Mouse (Mus musculus) telencephalon, adult 2 months (tissue): ENCODE data around the gene Cnpy3.

Experiments used
- DNase-seq: peaks from one replicate; pipeline ENCODE4 v3.0.0-alpha.2; 2011; ENCODE audit warnings: low read depth, low spot score

The Cnpy3 gene

DNA sequence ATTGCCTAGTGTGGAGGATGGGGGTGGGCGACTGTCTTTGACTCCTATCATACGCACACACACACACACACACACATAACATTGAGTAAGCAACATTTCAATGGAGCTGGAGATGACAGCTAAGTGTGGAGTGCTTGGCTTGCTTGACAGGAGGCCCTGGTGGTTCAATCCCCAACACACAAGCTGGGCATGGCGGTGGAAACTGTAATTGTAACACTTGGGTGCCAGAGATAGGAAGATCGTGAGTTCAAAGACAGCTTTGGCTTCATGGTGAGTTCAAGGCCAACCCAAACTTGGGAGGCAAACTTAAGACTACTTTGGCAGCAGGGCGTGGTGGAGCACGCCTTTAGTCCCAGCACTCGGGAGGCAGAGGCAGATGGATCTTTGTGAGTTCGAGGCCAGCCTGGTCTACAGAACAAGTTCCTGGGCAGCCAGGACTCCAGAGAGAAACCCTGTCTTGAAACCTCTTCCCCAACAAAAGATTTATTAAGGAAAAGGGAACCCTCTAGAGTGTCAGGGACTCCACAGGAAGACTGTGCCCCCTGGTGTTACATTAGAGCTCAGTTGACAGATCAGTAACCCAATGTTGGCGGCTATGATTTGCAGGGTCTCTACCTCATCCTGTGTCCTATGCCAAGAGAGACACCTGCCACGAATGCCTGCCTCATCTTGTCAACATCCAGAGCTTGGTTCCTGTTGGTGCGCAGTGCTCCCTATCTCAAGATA lies 37.1 kb downstream of the Cnpy3 start:
- no peak for DNase-seq

DNA sequence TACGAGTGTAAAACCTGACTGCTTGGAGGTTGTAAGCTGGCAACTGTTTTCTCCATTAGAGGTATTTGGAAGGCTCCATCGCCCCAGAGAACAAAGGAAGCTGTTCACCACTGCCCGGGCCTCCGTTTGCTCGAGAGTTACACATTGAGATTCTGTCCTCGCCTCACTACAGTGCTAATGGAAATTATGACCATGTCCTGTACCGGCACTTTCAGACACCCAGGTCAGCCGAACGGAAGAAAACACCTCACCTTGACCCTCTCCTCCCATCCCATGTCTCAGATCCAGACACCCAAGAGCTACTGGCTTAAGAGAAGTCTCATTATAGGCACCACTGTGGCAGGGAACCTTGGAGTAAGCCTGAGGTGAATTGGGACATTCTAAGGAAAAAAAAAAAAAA lies 38.2 kb downstream of the Cnpy3 start:
- DNase-seq = no peak

DNA sequence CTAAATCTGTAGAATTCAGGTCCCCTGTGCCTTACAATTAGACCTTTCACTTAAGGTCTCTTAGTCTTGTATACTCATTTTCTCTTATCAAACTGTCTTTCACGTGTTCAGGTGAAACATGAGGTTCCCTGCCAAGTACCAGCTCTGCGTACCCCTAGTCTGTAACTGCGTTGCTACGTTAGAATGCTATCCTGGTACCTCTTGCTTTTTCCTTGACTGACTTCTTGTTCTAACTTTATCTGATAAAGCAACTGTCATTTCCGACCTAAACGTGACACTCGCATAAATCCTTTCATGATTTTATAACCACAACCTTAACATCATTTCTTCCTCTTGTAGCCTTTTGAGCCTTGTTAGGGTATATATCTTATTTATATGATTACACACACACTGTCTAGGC lies 39.6 kb downstream of the Cnpy3 start:
- no peak for DNase-seq

DNA sequence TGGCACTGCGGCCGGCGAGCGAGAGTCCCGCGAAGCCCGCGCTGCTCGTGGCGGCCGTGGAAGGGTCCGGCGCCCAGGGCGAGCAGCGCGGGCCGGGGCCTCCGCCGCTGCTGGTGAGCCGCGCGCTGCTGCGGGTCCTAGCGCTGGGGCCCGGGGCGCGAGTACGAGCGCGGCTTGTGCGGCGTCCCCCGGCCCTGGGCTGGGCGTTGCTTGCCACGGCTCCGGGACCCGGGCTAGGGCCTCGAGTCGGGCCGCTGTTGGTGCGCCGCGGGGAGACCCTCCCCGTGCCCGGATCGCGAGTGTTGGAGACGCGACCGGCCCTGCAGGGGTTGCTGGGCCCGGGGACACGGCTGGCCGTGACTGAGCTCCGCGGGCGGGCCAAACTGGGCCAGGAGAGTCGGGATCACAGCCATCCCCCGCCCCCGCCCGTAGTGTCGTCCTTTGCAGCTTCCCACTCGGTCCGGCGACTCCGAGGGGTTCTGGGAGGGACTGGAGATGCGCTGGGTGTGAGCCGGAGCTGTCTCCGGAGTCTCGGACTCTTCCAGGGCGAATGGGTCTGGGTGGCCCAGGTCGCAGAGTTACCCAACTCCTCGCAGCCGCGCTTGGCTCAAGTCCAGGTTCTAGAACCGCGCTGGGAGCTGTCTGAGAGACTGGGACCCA lies 40.3 kb downstream of the Cnpy3 start:
- no peak for DNase-seq

DNA sequence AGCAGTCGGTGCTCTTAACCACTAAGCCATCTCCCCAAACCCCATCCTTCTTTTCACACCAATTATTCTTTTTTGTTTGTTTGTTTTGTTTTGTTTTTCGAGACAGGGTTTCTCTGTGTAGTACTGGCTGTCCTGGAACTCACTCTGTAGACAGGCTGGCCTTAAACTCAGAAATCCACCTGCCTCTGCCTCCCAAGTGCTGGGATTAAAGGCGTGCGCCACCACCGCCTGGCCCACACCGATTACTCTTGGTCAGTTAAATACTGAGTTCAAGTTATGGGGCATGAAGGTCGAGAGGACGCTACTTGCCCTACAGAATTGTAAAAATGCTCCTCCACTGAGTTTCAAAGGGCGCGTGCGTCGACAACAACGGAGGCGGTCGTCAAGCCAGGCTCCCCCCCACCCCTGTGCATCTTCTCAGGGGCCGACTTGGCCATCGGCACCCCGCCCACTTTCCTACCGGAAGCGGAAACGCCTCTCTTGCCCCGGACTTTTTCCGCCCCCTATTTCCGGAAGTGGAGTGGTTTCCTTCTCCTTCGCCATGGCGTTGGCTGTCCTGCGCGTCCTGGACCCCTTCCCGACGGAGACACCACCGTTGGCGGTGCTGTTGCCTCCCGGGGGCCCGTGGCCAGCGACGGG lies 40.9 kb downstream of the Cnpy3 start, which contains the start of gene Pex6:
Gene Pex6 (plus strand): TSS at position 505 of the 639 bp plus-strand sequence.
- peak; percentile 91 for DNase-seq

DNA sequence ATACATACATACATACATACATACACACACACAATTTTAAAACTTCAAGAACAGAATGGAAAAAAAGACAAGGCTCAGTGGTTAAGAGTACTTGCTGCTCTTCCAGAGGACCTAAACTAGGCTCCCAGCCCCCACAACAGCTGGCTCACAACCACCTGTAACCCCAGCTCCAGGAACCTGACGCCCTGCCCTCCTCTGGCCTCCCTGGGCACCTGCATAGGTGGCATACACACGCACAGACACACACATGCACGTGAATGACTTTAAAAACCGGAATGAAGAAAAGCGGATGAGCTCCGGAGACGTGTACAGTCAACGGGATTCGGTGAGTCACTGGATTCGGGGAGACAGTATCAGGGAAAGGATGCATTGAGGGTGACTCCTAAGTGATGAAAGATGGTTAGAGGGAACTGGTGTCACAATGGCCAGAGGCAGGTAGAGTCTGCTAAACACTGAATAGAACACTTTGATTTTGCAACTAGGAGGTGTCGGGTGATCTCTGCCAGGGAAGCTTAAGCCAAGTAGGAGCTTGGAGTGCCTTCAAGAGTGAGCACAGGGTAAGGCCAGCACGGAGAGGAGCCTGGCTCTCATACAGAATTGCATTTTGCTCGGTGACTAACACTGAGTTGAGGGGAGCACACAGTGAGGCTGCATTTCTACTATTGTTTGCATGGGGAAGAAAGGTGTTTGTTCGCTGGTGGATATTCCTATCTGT lies 45.5 kb downstream of the Cnpy3 start:
- DNase-seq = no peak

DNA sequence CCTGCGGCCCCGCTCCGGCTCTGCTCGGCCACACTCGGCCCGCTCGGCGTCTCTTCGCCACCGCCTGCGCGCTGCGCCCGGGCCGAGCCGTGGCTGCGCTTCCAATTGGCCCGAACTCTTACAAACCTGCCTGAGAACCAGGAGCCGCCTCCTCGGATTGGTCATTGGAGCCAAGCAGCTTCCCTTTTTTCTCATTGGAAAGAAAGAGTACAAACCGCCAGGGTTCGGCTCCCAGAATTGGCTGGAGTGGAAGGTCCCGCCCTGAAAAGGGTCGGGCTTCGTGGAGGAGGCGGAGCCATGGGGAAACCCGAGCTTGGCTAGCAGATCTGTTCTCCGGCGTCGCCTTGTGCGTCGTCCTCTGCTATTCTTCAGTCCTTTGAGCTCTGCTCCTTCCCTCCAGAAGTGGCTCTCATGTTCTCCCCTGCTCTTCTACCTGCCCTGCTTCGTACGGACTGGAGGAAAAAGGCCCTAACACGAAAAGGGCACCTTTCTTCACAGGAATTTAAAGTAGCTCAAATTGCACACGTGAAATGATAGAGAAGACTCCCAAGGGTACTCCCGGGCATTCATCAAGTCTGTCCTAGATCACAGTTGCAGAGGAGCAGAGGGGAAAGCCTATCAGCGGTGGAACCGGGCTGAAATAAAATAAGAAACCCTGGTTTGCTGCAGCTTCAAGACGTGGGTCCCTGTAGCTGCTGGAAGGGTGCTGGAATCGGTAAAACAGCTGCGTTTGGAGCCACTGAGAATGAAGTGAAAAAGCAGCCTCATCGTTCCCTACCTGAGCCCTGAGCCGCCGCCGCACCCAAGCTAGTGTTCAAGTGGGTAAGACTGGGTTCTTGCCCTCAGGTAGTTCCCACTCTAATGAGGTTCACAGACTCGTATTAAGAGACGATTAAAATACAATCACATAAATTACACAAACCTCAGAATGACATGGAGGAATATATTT lies 46.9 kb downstream of the Cnpy3 start, which contains the start of gene Ppp2r5d:
Gene Ppp2r5d (minus strand): TSS at position 225 of the 949 bp plus-strand sequence.
- DNase-seq = peak; percentile 98

DNA sequence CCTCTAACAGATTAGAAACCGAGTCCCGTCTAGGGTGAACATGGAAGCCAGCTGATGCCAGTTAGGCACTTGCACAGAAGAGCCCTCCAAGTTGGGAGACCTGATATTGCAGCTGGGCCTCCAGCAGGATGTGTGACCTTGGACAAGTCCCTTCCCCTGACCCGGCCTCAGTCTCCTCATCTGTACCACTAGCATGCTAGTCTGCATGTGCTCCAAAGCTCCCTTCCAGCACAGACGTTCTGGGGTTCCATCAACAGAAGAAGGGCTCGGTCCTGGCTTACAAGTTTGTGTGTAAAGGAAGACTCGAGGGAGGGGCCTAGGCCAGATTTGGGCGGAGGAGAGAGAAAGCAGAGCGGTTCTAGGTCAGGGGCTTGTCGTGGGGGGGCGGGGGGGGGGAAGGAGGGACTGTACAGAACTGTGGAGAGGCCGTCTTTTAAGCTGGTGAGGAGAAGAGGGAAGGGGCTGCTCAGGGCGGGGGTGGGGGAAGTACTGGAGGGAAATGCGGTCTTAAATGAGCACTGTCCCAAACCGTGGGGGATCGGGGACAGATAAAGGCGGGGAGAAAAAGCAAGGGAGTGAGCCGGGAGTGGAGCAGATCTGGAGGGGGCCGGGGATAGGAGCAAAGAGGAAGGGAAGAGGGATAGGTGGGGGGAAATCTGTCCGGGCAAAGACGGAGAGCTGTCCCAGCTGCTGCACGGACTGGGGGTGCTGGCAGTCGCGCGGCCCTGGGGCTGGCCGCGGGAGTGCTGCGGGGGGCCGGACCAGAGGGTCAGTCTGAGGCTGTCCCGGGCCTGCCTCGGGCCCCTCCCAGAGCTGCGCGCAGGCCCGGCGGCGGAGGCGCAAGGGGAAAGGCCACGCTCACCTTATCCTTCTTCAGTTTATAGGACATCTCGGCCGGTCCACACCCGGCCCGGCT lies 47.8 kb downstream of the Cnpy3 start:
- DNase-seq = no peak

DNA sequence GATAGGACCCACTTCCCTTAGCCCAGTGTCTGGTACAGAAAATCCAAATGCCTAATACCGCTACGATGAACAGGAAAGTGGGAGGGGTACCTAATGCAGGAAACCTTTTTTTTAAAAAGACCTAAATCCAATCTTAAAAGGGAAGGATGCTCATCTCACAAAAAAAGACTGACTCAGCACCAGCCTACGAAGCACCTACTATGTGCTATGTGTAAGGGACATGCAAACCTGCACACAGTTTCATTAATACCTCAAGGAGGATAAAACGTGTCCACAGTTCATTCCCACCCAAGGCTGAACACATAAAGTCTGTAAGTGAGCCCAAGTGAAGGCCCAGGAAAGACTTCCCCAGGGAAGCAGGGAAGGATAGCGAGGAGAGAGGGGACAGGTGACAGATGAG lies 49.5 kb downstream of the Cnpy3 start:
- no peak for DNase-seq

DNA sequence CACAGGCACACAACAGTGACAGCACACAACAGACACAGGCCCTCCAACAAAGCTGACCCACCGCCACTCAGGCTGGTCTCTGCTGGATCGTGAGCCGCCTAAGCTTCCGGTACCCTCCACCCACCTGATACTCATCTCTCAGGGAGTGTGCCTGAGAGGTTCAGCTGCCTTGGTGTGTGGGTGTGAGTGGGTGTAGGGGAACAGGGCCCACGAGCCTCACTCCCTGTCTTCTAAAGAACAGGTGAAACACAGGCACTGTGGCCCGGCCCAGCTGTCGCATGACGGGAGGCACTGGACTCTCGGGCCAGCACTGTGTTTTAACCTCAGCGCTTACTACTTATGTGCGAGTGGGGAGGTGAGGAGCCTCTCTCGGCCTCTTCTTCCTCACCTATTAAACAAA lies 49.9 kb downstream of the Cnpy3 start:
- no peak for DNase-seq

DNA sequence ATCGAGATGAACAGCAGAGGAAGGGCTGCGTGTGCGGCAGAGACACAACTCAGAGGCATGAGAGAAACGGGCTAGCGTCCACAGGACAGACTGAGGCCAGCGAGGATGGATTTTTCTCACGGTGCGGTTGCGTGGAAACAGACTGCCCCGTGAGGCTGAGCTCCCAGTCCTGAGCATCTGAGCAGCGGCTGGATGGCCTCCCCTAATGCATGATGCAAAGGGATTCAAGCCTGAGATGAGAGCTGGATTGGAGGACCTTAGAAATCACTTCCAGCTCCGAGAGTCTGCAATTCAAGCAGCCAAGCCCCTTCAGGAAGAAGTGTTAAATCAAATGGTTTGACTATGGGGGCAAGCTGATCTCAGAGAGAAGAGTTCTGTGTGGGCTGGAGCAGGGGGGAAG lies 50.5 kb downstream of the Cnpy3 start:
- DNase-seq = no peak

DNA sequence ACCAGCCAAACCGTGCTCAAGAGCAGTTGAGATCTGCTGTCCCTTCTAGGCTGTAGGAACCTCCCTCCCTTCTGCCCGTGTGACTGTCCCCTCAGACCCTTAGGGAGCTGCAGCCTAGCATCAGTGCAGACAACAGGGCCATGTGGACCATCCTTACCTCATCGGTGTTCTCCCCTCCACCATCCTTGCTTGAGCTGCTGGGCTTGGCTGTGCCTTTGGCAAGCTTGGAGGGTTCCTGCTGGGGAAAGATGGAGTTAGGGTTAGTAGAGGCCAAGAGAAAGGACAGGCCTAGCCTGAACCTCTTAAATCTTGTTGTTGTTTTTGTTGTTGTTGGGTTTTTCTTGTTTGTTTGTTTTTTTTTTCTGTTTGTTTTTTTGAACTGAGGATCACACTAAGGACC lies 52.1 kb downstream of the Cnpy3 start:
- DNase-seq = no peak

DNA sequence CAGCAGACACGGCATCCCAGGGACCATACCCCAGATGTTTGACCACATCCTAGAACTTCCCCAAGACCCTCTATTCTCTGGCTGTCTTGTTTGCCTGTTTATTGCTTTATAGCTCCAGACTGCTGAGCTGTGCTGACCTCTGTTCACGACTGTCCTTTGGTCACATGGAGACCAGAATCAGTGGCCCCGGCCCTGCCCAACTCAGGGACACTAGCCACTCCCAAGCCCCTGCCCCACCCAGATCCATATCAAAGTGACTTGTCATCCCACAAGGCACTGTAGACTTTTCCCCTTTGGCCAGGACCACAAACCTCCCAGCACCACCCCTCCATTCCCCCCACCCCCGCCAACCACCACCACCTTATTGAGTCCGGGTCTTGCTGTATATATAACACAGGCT lies 52.8 kb downstream of the Cnpy3 start:
- DNase-seq = no peak

DNA sequence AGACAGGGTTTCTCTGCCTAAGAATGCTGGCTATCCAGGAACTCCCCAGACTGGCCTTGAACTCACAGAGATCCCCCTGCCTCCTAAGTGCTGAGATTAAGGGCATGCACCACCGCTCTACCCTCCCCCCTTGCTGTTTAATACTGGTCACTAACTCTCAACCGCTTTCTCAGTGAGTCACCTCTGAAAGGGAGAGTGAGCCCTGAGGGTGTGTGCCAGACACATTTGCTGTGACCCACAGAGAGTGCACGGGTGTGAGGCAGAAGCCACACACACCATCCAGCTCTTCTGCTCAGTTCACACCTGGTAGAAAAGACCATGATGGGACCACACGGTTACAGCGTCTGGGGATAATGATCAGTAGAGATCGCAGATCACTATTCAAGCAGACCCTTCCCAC lies 53.5 kb downstream of the Cnpy3 start:
- no peak for DNase-seq

DNA sequence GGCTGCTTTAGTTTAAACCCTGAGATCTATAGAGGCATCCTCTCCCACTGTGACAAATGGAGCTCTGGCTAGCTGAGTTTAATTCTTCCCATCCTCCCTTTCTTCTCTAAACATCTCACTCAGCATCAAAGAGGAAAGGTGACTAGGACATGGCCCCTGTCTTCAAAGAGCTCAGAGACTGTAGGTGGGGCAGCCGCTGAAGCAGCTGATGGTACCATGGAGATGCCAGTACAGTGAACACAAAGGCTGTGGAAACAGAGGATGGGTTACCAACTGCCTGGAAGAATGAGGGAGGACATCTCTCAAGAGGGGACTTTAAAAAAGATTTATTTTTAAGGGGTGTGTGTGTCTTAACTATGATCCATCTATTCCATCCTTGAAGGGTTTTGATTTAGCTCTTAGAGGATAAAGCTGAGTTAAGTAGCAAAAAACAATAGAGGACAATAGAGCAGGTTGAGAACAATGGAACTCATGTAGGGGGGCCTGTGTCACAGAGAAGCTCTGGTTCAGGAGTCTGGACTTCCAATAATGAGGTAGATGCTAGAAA lies 57.4 kb downstream of the Cnpy3 start:
- no peak for DNase-seq

DNA sequence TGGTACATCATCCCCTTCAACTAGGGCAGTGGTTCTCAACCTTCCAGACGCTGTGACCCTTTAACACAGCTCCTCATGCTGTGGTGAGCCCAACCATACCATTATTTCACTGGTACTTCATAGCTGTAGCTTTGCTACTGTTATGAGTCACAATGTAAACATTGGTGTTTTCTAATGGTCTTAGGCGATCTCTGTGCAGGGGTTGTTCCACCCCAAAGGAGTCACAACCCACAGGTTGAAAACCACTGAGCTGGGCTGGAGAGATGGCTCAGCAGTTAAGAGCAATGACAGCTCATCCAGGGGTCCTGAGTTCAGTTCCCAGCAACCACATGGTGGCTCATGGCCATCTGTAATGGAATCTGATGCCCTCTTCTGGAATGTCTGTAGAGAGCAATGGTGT lies 60.6 kb downstream of the Cnpy3 start:
- DNase-seq = no peak

DNA sequence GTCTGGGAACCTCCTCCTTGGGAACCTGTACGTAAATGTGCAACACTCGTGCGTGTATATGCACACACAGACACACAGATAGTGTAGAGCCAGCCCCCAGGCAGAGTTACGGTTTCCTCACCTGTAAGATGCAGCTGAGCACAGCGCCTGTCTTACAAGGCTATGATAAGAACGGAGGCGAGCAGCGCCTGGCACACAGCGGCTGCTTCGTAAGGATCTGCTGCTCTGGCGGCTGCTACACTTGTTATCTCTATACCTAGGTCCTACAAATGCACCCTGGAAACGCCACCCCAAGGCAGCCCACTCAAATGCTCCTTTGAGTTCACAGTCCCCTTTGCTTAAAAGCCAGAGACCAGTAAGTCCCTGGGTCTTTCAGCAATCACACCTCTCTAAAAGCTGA lies 61.3 kb downstream of the Cnpy3 start:
- no peak for DNase-seq

DNA sequence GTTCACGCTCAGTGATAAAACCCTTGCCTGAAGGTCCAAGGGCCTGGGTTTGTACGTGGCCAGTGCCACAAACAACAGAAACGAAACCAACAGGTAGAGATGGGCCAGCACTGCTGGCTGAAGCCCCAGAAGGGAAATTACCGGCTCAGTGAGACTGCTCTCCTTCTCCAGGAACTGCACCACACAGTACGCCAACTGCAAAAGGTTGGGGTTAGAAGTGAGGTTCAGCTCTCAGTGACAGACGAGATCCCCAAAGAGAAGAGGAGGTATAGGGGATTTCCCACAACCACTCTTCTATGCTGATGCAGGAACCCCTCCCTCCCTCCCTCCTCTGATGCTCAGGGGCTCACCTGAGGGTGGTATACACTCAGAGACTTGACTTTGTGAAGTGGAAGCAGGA lies 66.1 kb downstream of the Cnpy3 start:
- DNase-seq = no peak
